Mouse (Mus musculus) lung, embryonic 15.5 days (tissue): ENCODE results near the gene Ccl21a. TPM values are rescaled to one million over a fixed set of nuclear protein-coding genes. Genes with fewer than 3 reads are reported as not detected.
"Not testable (repeated sequence)": the region's sequence is repeated elsewhere in the genome, so short reads cannot be mapped to it uniquely, and the experiment has no call there.

Experiments
- ATAC-seq: fragments of 200-750 bp; cut with Nextera tagmentation; 2 replicates; pipeline ENCODE4 v1.8.0; 2017; ENCODE audit warnings: moderate number of reproducible peaks, borderline replicate concordance; ENCODE audit not compliant: low FRiP score, low TSS enrichment; ENCODE audit errors: extremely low read depth
- H3K27ac ChIP-seq: fragments of 300-500 bp; sonication (generic); 2 replicates; pipeline ENCODE4 v1.5.1; 2015; ENCODE audit warnings: moderate library complexity, mild to moderate bottlenecking, inconsistent platforms
- H3K27me3 ChIP-seq: fragments of 300-500 bp; sonication (generic); 2 replicates; pipeline ENCODE4 v1.6.1; 2015; ENCODE audit warnings: inconsistent platforms
- H3K36me3 ChIP-seq: fragments of 300-500 bp; sonication (generic); 2 replicates; pipeline ENCODE4 v1.6.1; 2015; ENCODE audit warnings: inconsistent platforms
- H3K4me1 ChIP-seq: fragments of 300-500 bp; sonication (generic); 2 replicates; pipeline ENCODE4 v1.6.1; 2015; ENCODE audit warnings: inconsistent platforms
- H3K4me2 ChIP-seq: fragments of 300-500 bp; sonication (generic); 2 replicates; pipeline ENCODE4 v1.6.1; 2015; ENCODE audit warnings: inconsistent platforms, mild to moderate bottlenecking, moderate library complexity
- H3K4me3 ChIP-seq: fragments of 300-500 bp; sonication (generic); 2 replicates; pipeline ENCODE4 v1.5.1; 2015; ENCODE audit warnings: mild to moderate bottlenecking, inconsistent platforms
- H3K9ac ChIP-seq: fragments of 300-500 bp; sonication (generic); 2 replicates; pipeline ENCODE4 v1.6.1; 2015; ENCODE audit warnings: inconsistent platforms
- H3K9me3 ChIP-seq: fragments of 300-500 bp; sonication (generic); 2 replicates; pipeline ENCODE4 v1.6.1; 2016; ENCODE audit warnings: inconsistent platforms
- WGBS: fragments of 180-500 bp; shearing (Covaris S2); methylation state at CpG from one replicate; pipeline ENCODE4 v1.1.7; 2015; 5-methylcytosine and 5-hydroxymethylcytosine counted together
- polyA plus RNA-seq: library from polyadenylated mRNA; unstranded; fragments of >200 nt; fragmentation: Nextera tagmentation; extraction: Ambion mirVana; gene quantifications from 2 replicates; pipeline ENCODE4 v1.2.1, GENCODE M21; 2015

Gene Ccl21a
- polyA plus RNA-seq, result 72.9 and 77.9 TPM in 2 replicates

DNA sequence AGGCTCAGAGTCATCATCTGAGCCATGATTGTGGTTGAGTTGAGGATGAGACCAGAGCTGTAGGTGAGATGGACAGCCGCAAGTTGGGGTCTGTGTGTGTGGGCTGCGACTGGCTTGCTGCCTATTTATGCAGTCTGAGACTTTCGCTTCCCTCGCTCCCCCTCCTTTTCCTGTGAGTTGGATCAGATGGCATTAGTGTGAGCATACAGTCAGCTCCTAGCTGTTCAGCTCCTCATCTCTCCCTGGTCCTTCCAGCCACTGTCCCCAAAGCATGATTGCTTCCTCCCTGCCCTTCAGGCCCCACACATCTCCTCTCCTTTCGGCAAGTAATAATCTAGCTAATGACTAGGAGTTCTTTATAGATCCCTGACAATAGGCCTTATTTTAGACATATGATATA, at the start of gene Ccl21a:
Gene Ccl21a, minus strand, starts transcription at position 101 of the 400 bp plus-strand sequence.
- H3K4me2 ChIP-seq, H3K27ac ChIP-seq, H3K9ac ChIP-seq, H3K4me1 ChIP-seq, H3K27me3 ChIP-seq, H3K4me3 ChIP-seq, ATAC-seq, H3K36me3 ChIP-seq, H3K9me3 ChIP-seq: not testable (repeated sequence)
- no CpG with 5 or more reads among the region's 5 CpGs for WGBS

- not testable (repeated sequence) for H3K9me3 ChIP-seq, H3K4me3 ChIP-seq, H3K36me3 ChIP-seq, H3K27ac ChIP-seq, H3K27me3 ChIP-seq, H3K4me1 ChIP-seq, H3K9ac ChIP-seq, H3K4me2 ChIP-seq, ATAC-seq
- WGBS, result no CpG with 5 or more reads among the region's 6 CpGs
Measured at GRCm38 (mm10) chr4:42756477-42756876, 17.3 kb downstream of the Ccl21a start, which contains the start of gene Ccl19. Gene Ccl19 (minus strand): TSS chr4:42756577.

DNA sequence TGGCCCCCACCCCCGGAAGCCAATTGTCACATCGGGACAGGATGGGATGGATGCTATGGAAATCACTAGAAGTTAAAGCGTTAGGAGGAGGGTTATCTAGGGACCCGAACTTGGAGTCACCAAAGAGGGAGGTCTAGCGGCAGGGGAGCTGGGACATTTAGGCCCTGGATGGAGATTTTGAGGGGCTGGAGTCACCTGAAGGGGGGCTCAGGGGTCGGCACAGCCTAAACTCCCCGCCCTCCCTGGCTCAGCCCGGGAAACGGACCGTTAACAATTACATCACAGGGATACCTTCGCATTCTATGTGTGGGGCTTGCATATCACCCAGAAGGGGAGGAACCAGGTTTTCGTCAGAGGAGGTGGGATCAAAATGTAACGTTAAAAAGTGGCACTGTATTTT, 38.5 kb downstream of the Ccl21a start, which contains the start of gene 4930578G10Rik:
Gene 4930578G10Rik, plus strand, starts transcription at position 301 of the 400 bp plus-strand sequence.
- WGBS, result no CpG with 5 or more reads among the region's 13 CpGs
- H3K4me3 ChIP-seq, H3K9ac ChIP-seq, H3K27me3 ChIP-seq, H3K4me1 ChIP-seq, ATAC-seq, H3K36me3 ChIP-seq, H3K27ac ChIP-seq, H3K4me2 ChIP-seq, H3K9me3 ChIP-seq: not testable (repeated sequence)

Other genes with a start within 250 kb of the Ccl21a start
- not detected in 2 replicates for gene Fam205a2, start 245.8 kb downstream of the Ccl21a start, polyA plus RNA-seq
- not detected in 2 replicates for gene Gm10591, start 161.8 kb downstream of the Ccl21a start, polyA plus RNA-seq
- gene Gm2564, start 144.3 kb downstream of the Ccl21a start, polyA plus RNA-seq, result not detected in 2 replicates
- gene Ccl27b, start 118.7 kb downstream of the Ccl21a start, polyA plus RNA-seq, result not detected in 2 replicates
- gene Il11ra2, start 112.1 kb downstream of the Ccl21a start, polyA plus RNA-seq, result not detected in 2 replicates
- not detected in 2 replicates for gene 4930578G10Rik, start 38.4 kb downstream of the Ccl21a start, polyA plus RNA-seq
- 0.41 TPM in 1 of 2 replicates, not detected in the other for gene Ccl19, start 17.4 kb downstream of the Ccl21a start, polyA plus RNA-seq
- gene Fam205a1, start 79.9 kb upstream of the Ccl21a start, polyA plus RNA-seq, result 0.08 TPM in 1 of 2 replicates, not detected in the other
- gene Gm12394, start 82.8 kb upstream of the Ccl21a start, polyA plus RNA-seq, result 0.06 TPM in 1 of 2 replicates, not detected in the other
- gene Fam205c, start 100.2 kb upstream of the Ccl21a start, polyA plus RNA-seq, result 0.30 TPM in 1 of 2 replicates, not detected in the other
- 0.26 and 0.62 TPM in 2 replicates for gene Phf24, start 142.7 kb upstream of the Ccl21a start, polyA plus RNA-seq
- 7.6 and 8.9 TPM in 2 replicates for gene Dnajb5, start 175.8 kb upstream of the Ccl21a start, polyA plus RNA-seq
- 0.39 and 0.56 TPM in 2 replicates for gene 1700022I11Rik, start 195.6 kb upstream of the Ccl21a start, polyA plus RNA-seq
- 543 and 557 TPM in 2 replicates for gene Vcp, start 226.5 kb upstream of the Ccl21a start, polyA plus RNA-seq
- 20.8 and 20.9 TPM in 2 replicates for gene Fancg, start 236.5 kb upstream of the Ccl21a start, polyA plus RNA-seq